Mouse (Mus musculus): ENCODE measurements at regions not wholly inside any gene's neighbourhood (a gene's known extent, or its start where the extent isn't known, plus 50 kb on each side); places are given as distances from the start of the nearest gene placed in this dataset.

GRCm38 (mm10) chr10:9087171-9087570, 201.3 kb upstream of the Sash1 start:
- TF ChIP-seq POLR2A (IDR thresholded peaks at IDR 0.05; ENCODE audit: insufficient read length, low read depth) (no peak), POLR2AphosphoS2 (IDR thresholded peaks at IDR 0.05; ENCODE audit: insufficient read length, low read depth) (no peak), E2F4 (IDR thresholded peaks at IDR 0.05; ENCODE audit: insufficient read depth) (no peak), MYOG (IDR thresholded peaks at IDR 0.05; ENCODE audit: control insufficient read depth in 1 of 3, insufficient read depth in 1 of 3, insufficient read length in 2 of 3, low read depth in 2 of 3) (no peak), TCF12 (IDR thresholded peaks at IDR 0.05; ENCODE audit: insufficient read depth, poor library complexity, severe bottlenecking) (no peak), SRF (IDR thresholded peaks at IDR 0.05; ENCODE audit: control insufficient read depth, insufficient read length, low read depth) (no peak), MAX (IDR thresholded peaks at IDR 0.05; ENCODE audit: low read depth) (no peak), USF1 (IDR thresholded peaks at IDR 0.05; ENCODE audit: low read depth) (no peak), MYOD1 (IDR thresholded peaks at IDR 0.05; ENCODE audit: control insufficient read depth in 1 of 3, insufficient read length in 2 of 3, low read depth in 2 of 3) (no peak)
